Comparison of ENCODE assay signal across 8 mouse cellular contexts in genomic region chr12:26404781-26405702, GRCm38 (mm10). TPM values are rescaled to one million over a fixed set of nuclear protein-coding genes. Genes with fewer than 3 reads are reported as not detected.
DNase-seq lines count a peak whose midpoint lies in the region; ATAC-seq and TF ChIP-seq lines count a peak whose summit lies in the region.

No protein-coding gene starts in this region.

- no peaks in the 10 kb centered on the region for H3K9me3 ChIP-seq in embryonic facial prominence, embryonic 13.5 days

- no peaks in the 10 kb centered on the region for H3K27me3 ChIP-seq in embryonic facial prominence, embryonic 13.5 days
- H3K27me3 ChIP-seq in thymus, adult 2 months (ENCODE audit: control insufficient read depth, insufficient read depth, low read length): no peaks in the 10 kb centered on the region

- DNase-seq in left cerebral cortex, adult 18-20 months (ENCODE audit: low spot score in 2 of 2): peak; percentile 39 to 62
- no peak for DNase-seq in left cerebral cortex, postnatal 14 days (ENCODE audit: low spot score in 2 of 2)
- peak; percentile 66 for DNase-seq in adrenal gland, adult 8-10 months
- DNase-seq in heart, postnatal 36 days: peak; percentile 59 to 68
- DNase-seq in lung, postnatal 25 days (ENCODE audit: low spot score): peak; percentile 79
- DNase-seq in gastrocnemius, postnatal 10 days: no peak
- DNase-seq in thymus, adult 2 months: no peak

- H3K4me3 ChIP-seq in embryonic facial prominence, embryonic 13.5 days: no peak overlapping the region
- H3K4me3 ChIP-seq in thymus, adult 2 months (ENCODE audit: control insufficient read depth, insufficient read depth, low read length): no peak overlapping the region

- H3K4me1 ChIP-seq in embryonic facial prominence, embryonic 13.5 days: peaks cover 63% of the 10 kb centered on the region
- H3K4me1 ChIP-seq in thymus, adult 2 months (replicated peaks; ENCODE audit: control insufficient read depth, insufficient read depth, low read length): peaks cover 29% of the 10 kb centered on the region

- no peak overlapping the region for H3K9ac ChIP-seq in embryonic facial prominence, embryonic 13.5 days

- intact Hi-C loops in left cerebral cortex, postnatal 14 days (cut with DNase I): no loop called here
- intact Hi-C loops in heart, postnatal 36 days (cut with DNase I): loop anchor here (10.0 kb wide), 1 partner anchor 1310 kb away; the partner anchor contains the start of gene Id2

- WGBS in embryonic facial prominence, embryonic 13.5 days: 79% methylated on average over 11 of the region's 11 CpGs
- 70% methylated on average over 11 of the region's 11 CpGs for WGBS in thymus, adult 2 months

- H3K4me2 ChIP-seq in embryonic facial prominence, embryonic 13.5 days: 0 out of 2 replicates have a peak overlapping the region, but pooled peaks have one; percentile 0

- TF ChIP-seq CTCF in thymus, adult 2 months (IDR thresholded peaks at IDR 0.05; ENCODE audit: borderline replicate concordance, control insufficient read depth, extremely low read depth, insufficient read depth, low read length, poor library complexity): no peak

- no peak for ATAC-seq in embryonic facial prominence, embryonic 13.5 days (ENCODE audit: insufficient number of reproducible peaks, insufficient read depth, low FRiP score, low TSS enrichment, low read depth)

- peaks cover 33% of the 10 kb centered on the region for H3K36me3 ChIP-seq in embryonic facial prominence, embryonic 13.5 days
- no peaks in the 10 kb centered on the region for H3K36me3 ChIP-seq in thymus, adult 2 months (ENCODE audit: control insufficient read depth, insufficient read depth, low read length)

- peak overlapping the region; percentile 51 for H3K27ac ChIP-seq in embryonic facial prominence, embryonic 13.5 days
- H3K27ac ChIP-seq in thymus, adult 2 months (ENCODE audit: control insufficient read depth, insufficient read depth, low read length): no peak overlapping the region

- TF ChIP-seq POLR2A in thymus, adult 2 months (IDR thresholded peaks at IDR 0.05; ENCODE audit: control insufficient read depth, extremely low read depth, insufficient read depth, low read length, poor library complexity): no peak

RNA-seq across cellular contexts. Expression of gene Rnf144a, which starts 10.0 kb away (rescaled TPM):
- total RNA-seq in left cerebral cortex, adult 18-20 months (2021): 10 to 100 TPM; 28.6 to 31.1 TPM
- 10 to 100 TPM; 38.7 to 39.8 TPM for total RNA-seq in left cerebral cortex, postnatal 14 days (2021)
- 10 to 100 TPM; 15.8 to 21.4 (median 20.1) TPM for total RNA-seq in adrenal gland, adult 8-10 months (2022)
- 46.4 and 48.3 TPM in 2 replicates for polyA plus RNA-seq in embryonic facial prominence, embryonic 13.5 days (2015; fragmentation: Nextera tagmentation; extraction: Ambion mirVana)
- total RNA-seq in heart, postnatal 36 days (2021): 10 to 100 TPM; 13.4 to 23.5 TPM
- 10 to 100 TPM; 29.0 to 39.4 TPM for total RNA-seq in gastrocnemius, postnatal 10 days (2021)
- polyA plus RNA-seq in thymus, adult 2 months (2012; rRNA removed): 12.0 and 14.6 TPM in 2 replicates

RNA-seq across cellular contexts. Expression of gene Rsad2, which starts 51.2 kb away (rescaled TPM):
- total RNA-seq in left cerebral cortex, adult 18-20 months (2021): under 1 TPM; 0.65 to 0.77 TPM
- under 1 TPM; 0.44 to 0.51 TPM for total RNA-seq in left cerebral cortex, postnatal 14 days (2021)
- 10 to 100 TPM; 13.1 to 26.6 (median 17.2) TPM for total RNA-seq in adrenal gland, adult 8-10 months (2022)
- 0.41 and 0.70 TPM in 2 replicates for polyA plus RNA-seq in embryonic facial prominence, embryonic 13.5 days (2015; fragmentation: Nextera tagmentation; extraction: Ambion mirVana)
- total RNA-seq in heart, postnatal 36 days (2021): 10 to 100 TPM in 1 of 2 experiments, 1 to 10 TPM in 1; 8.0 to 23.8 TPM
- 1 to 10 TPM in 1 of 2 experiments, under 1 TPM in 1; 0.92 to 1.4 TPM for total RNA-seq in gastrocnemius, postnatal 10 days (2021)
- 2.9 TPM in 2 replicates for polyA plus RNA-seq in thymus, adult 2 months (2012; rRNA removed)

Comparison
In these comparisons a context has a peak if more than half of its experiments do, and no peak if none do; other contexts are left out.
1. DNase-seq: peak in left cerebral cortex, adult 18-20 months (2 of 2), adrenal gland, adult 8-10 months (single experiment), heart, postnatal 36 days (2 of 2) and lung, postnatal 25 days (single experiment); none in left cerebral cortex, postnatal 14 days (0 of 2), gastrocnemius, postnatal 10 days (single experiment) and thymus, adult 2 months (single experiment).